Mouse (Mus musculus): ENCODE data around the gene Arhgef3. TPM values are rescaled to one million over a fixed set of nuclear protein-coding genes. Genes with fewer than 3 reads are reported as not detected.
"Not testable (repeated sequence)": the region's sequence is repeated elsewhere in the genome, so short reads cannot be mapped to it uniquely, and the experiment has no call there.

The Arhgef3 gene
- polyA plus RNA-seq, 1 experiment from 2014 or later, result 1.6 TPM

GRCm38 (mm10) chr14:27210801-27211200 is 96.1 kb downstream of the Arhgef3 start:
- WGBS, result 89% methylated on average over 9 of the region's 9 CpGs
- not testable (repeated sequence) for H3K4me1 ChIP-seq; DNase-seq (ENCODE audit: low spot score)

GRCm38 (mm10) chr14:27211743-27212445 is 97.2 kb downstream of the Arhgef3 start:
- no peaks in the 10 kb centered on the region for H3K27me3 ChIP-seq (ENCODE audit: low read depth, poor library complexity, severe bottlenecking)
- H3K27ac ChIP-seq (replicated peaks), result no peak overlapping the region
- no peaks in the 10 kb centered on the region for H3K9me3 ChIP-seq (replicated peaks)
- no peak for DNase-seq (ENCODE audit: low spot score)
- H3K4me1 ChIP-seq, result no peaks in the 10 kb centered on the region
- no peaks in the 10 kb centered on the region for H3K36me3 ChIP-seq
- no peak overlapping the region for H3K4me3 ChIP-seq
- 93% methylated on average over 2 of the region's 2 CpGs for WGBS

More at GRCm38 (mm10) chr14:27210801-27211200, 96.1 kb downstream of the Arhgef3 start:
- H3K36me3 ChIP-seq; H3K9me3 ChIP-seq (replicated peaks); H3K27me3 ChIP-seq (ENCODE audit: low read depth, poor library complexity, severe bottlenecking); H3K27ac ChIP-seq (replicated peaks); H3K4me3 ChIP-seq: not testable (repeated sequence)

- WGBS, result 76% methylated on average over 2 of the region's 2 CpGs
- H3K4me3 ChIP-seq, result no peak overlapping the region
- no peaks in the 10 kb centered on the region for H3K4me1 ChIP-seq
- H3K9me3 ChIP-seq (replicated peaks), result no peaks in the 10 kb centered on the region
- no peaks in the 10 kb centered on the region for H3K36me3 ChIP-seq
- no peak for DNase-seq (ENCODE audit: low spot score)
- H3K27me3 ChIP-seq (ENCODE audit: low read depth, poor library complexity, severe bottlenecking), result no peaks in the 10 kb centered on the region
- H3K27ac ChIP-seq (replicated peaks), result no peak overlapping the region
These were observed 99.5 kb downstream of the Arhgef3 start for GRCm38 (mm10) chr14:27214232-27214631.

GRCm38 (mm10) chr14:27219668-27220067 is 105.0 kb downstream of the Arhgef3 start:
- H3K4me1 ChIP-seq, result 0 out of 2 replicates have a peak, but pooled peaks cover 4% of the 10 kb centered on the region
- no peak for DNase-seq (ENCODE audit: low spot score)
- 92% methylated on average over 7 of the region's 7 CpGs for WGBS
- H3K27ac ChIP-seq (replicated peaks), result no peak overlapping the region
- no peaks in the 10 kb centered on the region for H3K9me3 ChIP-seq (replicated peaks)
- H3K4me3 ChIP-seq, result no peak overlapping the region
- no peaks in the 10 kb centered on the region for H3K27me3 ChIP-seq (ENCODE audit: low read depth, poor library complexity, severe bottlenecking)
- H3K36me3 ChIP-seq, result no peaks in the 10 kb centered on the region

GRCm38 (mm10) chr14:27220297-27220696 is 105.6 kb downstream of the Arhgef3 start:
- Histone ChIP-seq H3K36me3 (no peaks in the 10 kb centered on the region), H3K9me3 (replicated peaks) (no peaks in the 10 kb centered on the region), H3K27me3 (ENCODE audit: low read depth, poor library complexity, severe bottlenecking) (no peaks in the 10 kb centered on the region), H3K27ac (replicated peaks) (no peak overlapping the region), H3K4me3 (no peak overlapping the region), H3K4me1 (0 out of 2 replicates have a peak, but pooled peaks cover 4% of the 10 kb centered on the region)
- WGBS, result 92% methylated on average over 12 of the region's 12 CpGs
- DNase-seq (ENCODE audit: low spot score), result no peak

- WGBS, result 88% methylated on average over 7 of the region's 7 CpGs
- Histone ChIP-seq H3K27me3 (ENCODE audit: low read depth, poor library complexity, severe bottlenecking) (no peaks in the 10 kb centered on the region), H3K36me3 (no peaks in the 10 kb centered on the region), H3K4me3 (no peak overlapping the region), H3K27ac (replicated peaks) (no peak overlapping the region), H3K9me3 (replicated peaks) (no peaks in the 10 kb centered on the region), H3K4me1 (peaks cover 7% of the 10 kb centered on the region)
- DNase-seq (ENCODE audit: low spot score), result no peak
These were observed 109.9 kb downstream of the Arhgef3 start for GRCm38 (mm10) chr14:27224636-27225035.

- H3K4me3 ChIP-seq, result no peak overlapping the region
- H3K27ac ChIP-seq (replicated peaks), result no peak overlapping the region
- H3K9me3 ChIP-seq (replicated peaks), result no peaks in the 10 kb centered on the region
- peaks cover 20% of the 10 kb centered on the region for H3K4me1 ChIP-seq
- WGBS, result 72% methylated on average over 3 of the region's 3 CpGs
- no peaks in the 10 kb centered on the region for H3K36me3 ChIP-seq
- H3K27me3 ChIP-seq (ENCODE audit: low read depth, poor library complexity, severe bottlenecking), result no peaks in the 10 kb centered on the region
- DNase-seq (ENCODE audit: low spot score), result no peak
These were observed 111.6 kb downstream of the Arhgef3 start for GRCm38 (mm10) chr14:27226288-27226687.

- no peaks in the 10 kb centered on the region for H3K9me3 ChIP-seq (replicated peaks)
- H3K36me3 ChIP-seq, result no peaks in the 10 kb centered on the region
- whole genome bisulfite sequencing, result 77% methylated on average over 2 of the region's 2 CpGs
- no peak overlapping the region for H3K4me3 ChIP-seq
- H3K27ac ChIP-seq (replicated peaks), result no peak overlapping the region
- H3K4me1 ChIP-seq, result peaks cover 23% of the 10 kb centered on the region
- H3K27me3 ChIP-seq (ENCODE audit: low read depth, poor library complexity, severe bottlenecking), result no peaks in the 10 kb centered on the region
- DNase-seq (ENCODE audit: low spot score), result no peak
These were observed 113.6 kb downstream of the Arhgef3 start for GRCm38 (mm10) chr14:27228288-27228687.

- Histone ChIP-seq H3K27ac (replicated peaks) (no peak overlapping the region), H3K27me3 (ENCODE audit: low read depth, poor library complexity, severe bottlenecking) (no peaks in the 10 kb centered on the region), H3K4me3 (no peak overlapping the region), H3K9me3 (replicated peaks) (no peaks in the 10 kb centered on the region), H3K4me1 (peaks cover 23% of the 10 kb centered on the region), H3K36me3 (no peaks in the 10 kb centered on the region)
- no peak for DNase-seq (ENCODE audit: low spot score)
- 86% methylated on average over 5 of the region's 5 CpGs for WGBS
These were observed 114.3 kb downstream of the Arhgef3 start for GRCm38 (mm10) chr14:27228941-27229371.

- H3K4me1 ChIP-seq, result peaks cover 23% of the 10 kb centered on the region
These were observed 114.9 kb downstream of the Arhgef3 start for GRCm38 (mm10) chr14:27229441-27230147.

GRCm38 (mm10) chr14:27230262-27231022 is 115.7 kb downstream of the Arhgef3 start:
- Histone ChIP-seq H3K27ac (replicated peaks) (peak overlapping the region; percentile 65), H3K9me3 (replicated peaks) (no peaks in the 10 kb centered on the region), H3K27me3 (ENCODE audit: low read depth, poor library complexity, severe bottlenecking) (no peaks in the 10 kb centered on the region), H3K4me1 (peaks cover 23% of the 10 kb centered on the region), H3K4me3 (no peak overlapping the region), H3K36me3 (no peaks in the 10 kb centered on the region)
- DNase-seq (ENCODE audit: low spot score), result peak; percentile 38
- 42% methylated on average over 18 of the region's 18 CpGs for WGBS

More at GRCm38 (mm10) chr14:27229441-27230147, 114.9 kb downstream of the Arhgef3 start:
- DNase-seq (ENCODE audit: low spot score), result no peak
- Histone ChIP-seq H3K4me3 (no peak overlapping the region), H3K36me3 (no peaks in the 10 kb centered on the region), H3K9me3 (replicated peaks) (no peaks in the 10 kb centered on the region), H3K27me3 (ENCODE audit: low read depth, poor library complexity, severe bottlenecking) (no peaks in the 10 kb centered on the region), H3K27ac (replicated peaks) (peak overlapping the region; percentile 65; the same call in 1 of the 2 replicates)
- 60% methylated on average over 16 of the region's 16 CpGs for WGBS

GRCm38 (mm10) chr14:27231506-27231905 is 116.8 kb downstream of the Arhgef3 start:
- Histone ChIP-seq H3K4me3 (no peak overlapping the region), H3K27ac (replicated peaks) (no peak overlapping the region), H3K9me3 (replicated peaks) (no peaks in the 10 kb centered on the region), H3K36me3 (no peaks in the 10 kb centered on the region), H3K27me3 (ENCODE audit: low read depth, poor library complexity, severe bottlenecking) (no peaks in the 10 kb centered on the region), H3K4me1 (peaks cover 26% of the 10 kb centered on the region)
- 87% methylated on average over 8 of the region's 8 CpGs for WGBS
- DNase-seq (ENCODE audit: low spot score), result no peak

Measured in midbrain, embryonic 10.5 days (tissue).